Mouse (Mus musculus) limb, embryonic 13.5 days (tissue): Measurements from ENCODE around the gene Otop2. TPM values are rescaled to one million over a fixed set of nuclear protein-coding genes. Genes with fewer than 3 reads are reported as not detected.

Experiments used
- ATAC-seq: fragments of 200-750 bp; cut with Nextera tagmentation; 2 replicates; pipeline ENCODE4 v1.8.0; 2017; ENCODE audit warnings: low read depth, moderate number of reproducible peaks, moderate TSS enrichment; ENCODE audit not compliant: low FRiP score
- H3K27ac ChIP-seq: fragments of 300-500 bp; sonication (generic); 2 replicates; pipeline ENCODE4 v1.5.1; 2015; ENCODE audit warnings: inconsistent platforms, mild to moderate bottlenecking, moderate library complexity
- H3K27me3 ChIP-seq: fragments of 300-500 bp; sonication (generic); 2 replicates; pipeline ENCODE4 v1.6.1; 2015; ENCODE audit warnings: mild to moderate bottlenecking, inconsistent platforms
- H3K36me3 ChIP-seq: fragments of 300-500 bp; sonication (generic); 2 replicates; pipeline ENCODE4 v1.6.1; 2015; ENCODE audit warnings: inconsistent platforms, mild to moderate bottlenecking, moderate library complexity
- H3K4me1 ChIP-seq: fragments of 300-500 bp; sonication (generic); 2 replicates; pipeline ENCODE4 v1.6.1; 2015; ENCODE audit warnings: inconsistent platforms
- H3K4me2 ChIP-seq: fragments of 300-500 bp; sonication (generic); replicated peaks from 2 replicates; pipeline ENCODE4 v1.6.1; 2015; ENCODE audit warnings: inconsistent platforms, mild to moderate bottlenecking, moderate library complexity
- H3K4me3 ChIP-seq: fragments of 300-500 bp; sonication (generic); 2 replicates; pipeline ENCODE4 v1.5.1; 2015; ENCODE audit warnings: moderate library complexity, mild to moderate bottlenecking, inconsistent platforms
- H3K9ac ChIP-seq: fragments of 300-500 bp; sonication (generic); 2 replicates; pipeline ENCODE4 v1.6.1; 2015; ENCODE audit warnings: mild to moderate bottlenecking, inconsistent platforms
- H3K9me3 ChIP-seq: fragments of 300-500 bp; sonication (generic); 2 replicates; pipeline ENCODE4 v1.6.1; 2016; ENCODE audit warnings: inconsistent platforms
- WGBS: fragments of 180-500 bp; shearing (Covaris S2); methylation state at CpG from one replicate; pipeline ENCODE4 v1.1.7; 2015; 5-methylcytosine and 5-hydroxymethylcytosine counted together
- polyA plus RNA-seq: library from polyadenylated mRNA; unstranded; fragments of >200 nt; fragmentation: Nextera tagmentation; extraction: Ambion mirVana; gene quantifications from 2 replicates; pipeline ENCODE4 v1.2.1, GENCODE M21; 2015

Gene Otop2
- polyA plus RNA-seq, 1 experiment from 2014 or later = not detected

DNA sequence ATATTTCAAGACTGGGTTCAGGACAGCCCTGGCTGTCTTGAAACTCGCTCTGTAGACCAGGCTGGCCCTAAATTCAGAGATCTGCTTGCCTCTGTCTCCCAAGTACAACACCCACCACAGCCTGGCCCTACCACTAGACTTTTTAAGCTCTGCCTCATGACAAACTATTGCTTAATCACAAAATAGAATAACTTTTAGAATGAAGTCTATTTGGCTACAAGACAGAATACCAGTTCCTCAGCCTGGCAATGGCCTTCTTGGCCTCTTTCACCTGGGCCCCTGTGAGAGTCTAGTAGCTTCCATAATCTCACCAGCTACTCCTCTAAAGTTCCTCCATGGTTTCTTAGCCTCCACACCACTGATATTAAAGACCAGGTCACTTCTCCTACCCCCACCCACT, 16.6 kb upstream of the Otop2 start:
- H3K36me3 ChIP-seq = no peaks in the 10 kb centered on the region
- ATAC-seq = no peak
- no peaks in the 10 kb centered on the region for H3K9me3 ChIP-seq
- 78% methylated on average over 1 of the region's 1 CpGs for WGBS
- H3K27me3 ChIP-seq = peaks cover 9% of the 10 kb centered on the region
- H3K4me2 ChIP-seq = no peak overlapping the region
- no peak overlapping the region for H3K27ac ChIP-seq
- no peak overlapping the region for H3K9ac ChIP-seq
- no peak overlapping the region for H3K4me3 ChIP-seq
- no peaks in the 10 kb centered on the region for H3K4me1 ChIP-seq

DNA sequence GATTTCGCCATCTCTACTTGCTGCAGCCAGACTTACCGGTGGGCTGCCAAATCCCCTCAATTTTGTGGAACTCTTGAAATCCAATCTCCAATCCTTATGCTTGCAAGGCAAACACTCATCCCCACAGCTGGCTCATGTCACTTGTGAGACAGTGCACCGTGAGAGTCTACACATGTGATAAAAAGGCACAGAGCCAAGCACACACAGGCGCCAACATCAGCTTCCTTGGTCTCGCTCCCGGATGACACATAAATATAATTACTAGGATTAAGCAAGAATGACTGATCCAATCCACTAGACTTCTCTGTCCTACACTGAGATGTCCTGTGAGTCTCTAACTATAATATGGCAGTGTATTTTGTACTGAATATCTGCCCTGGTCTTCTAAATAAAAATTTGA, 16.0 kb upstream of the Otop2 start:
- no peaks in the 10 kb centered on the region for H3K4me1 ChIP-seq
- peaks cover 15% of the 10 kb centered on the region for H3K27me3 ChIP-seq

DNA sequence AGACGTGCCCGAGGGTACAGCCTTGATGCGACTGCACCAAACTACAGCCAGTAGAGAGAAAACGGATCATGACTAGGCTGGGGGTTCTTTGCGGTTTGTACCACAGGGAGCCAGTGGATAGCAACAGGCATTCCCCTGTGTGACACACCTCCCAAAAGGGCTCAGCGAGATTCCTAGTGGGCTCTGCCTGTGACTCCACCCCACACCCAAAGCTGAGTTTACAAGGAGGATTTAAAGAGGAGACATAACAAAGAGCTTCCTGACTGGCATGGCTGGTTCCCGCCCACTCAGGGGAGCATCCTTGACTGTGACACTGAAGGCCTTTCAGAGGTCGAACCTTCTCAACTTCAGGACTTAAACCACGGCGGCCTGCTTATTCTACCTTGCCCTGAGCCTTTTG, 15.5 kb upstream of the Otop2 start:
- ATAC-seq = no peak
- 77% methylated on average over 10 of the region's 10 CpGs for WGBS
- no peak overlapping the region for H3K9ac ChIP-seq

More for the DNA sequence above, 16.0 kb upstream of the Otop2 start:
- H3K4me3 ChIP-seq = no peak overlapping the region
- H3K9ac ChIP-seq = no peak overlapping the region
- ATAC-seq = no peak
- no peaks in the 10 kb centered on the region for H3K36me3 ChIP-seq
- H3K9me3 ChIP-seq = no peaks in the 10 kb centered on the region
- no peak overlapping the region for H3K27ac ChIP-seq
- H3K4me2 ChIP-seq = no peak overlapping the region
- WGBS = 86% methylated on average over 6 of the region's 6 CpGs

DNA sequence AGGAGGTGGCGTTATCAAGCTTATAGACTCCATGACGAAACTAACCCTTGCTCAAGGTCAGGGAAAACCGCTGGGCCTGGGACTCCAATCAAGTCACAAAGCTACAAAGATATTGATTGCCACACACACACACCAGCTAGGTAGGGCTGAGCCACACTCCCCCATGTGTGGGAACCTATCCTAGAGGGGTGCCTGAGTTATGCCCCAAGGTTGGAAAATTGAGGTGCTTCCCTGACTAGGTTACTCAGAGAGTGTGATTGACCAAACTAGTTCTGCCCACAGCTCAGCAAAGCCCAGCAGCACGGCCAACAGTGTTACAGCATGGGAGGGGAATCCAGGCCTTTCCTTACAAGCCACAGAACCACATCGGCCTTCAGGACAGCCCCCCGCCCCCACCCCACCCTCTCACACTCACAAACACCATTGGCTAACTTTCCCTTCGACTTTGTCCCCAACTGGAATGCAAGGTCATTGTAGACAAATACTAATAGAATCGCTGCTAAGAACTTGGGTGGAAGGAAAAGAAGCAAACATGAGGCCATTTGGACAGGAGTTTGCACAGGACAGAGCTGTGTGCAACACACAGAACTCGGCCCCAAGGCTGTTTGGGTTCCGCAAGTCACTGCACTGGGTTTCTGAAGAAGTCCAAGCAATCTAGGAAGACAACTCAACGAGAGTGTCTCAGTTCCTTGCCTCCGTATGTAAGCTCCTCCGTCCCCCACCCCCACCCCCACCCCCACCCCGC, 14.2 kb upstream of the Otop2 start:
- WGBS = 65% methylated on average over 14 of the region's 14 CpGs
- peaks cover 34% of the 10 kb centered on the region for H3K27me3 ChIP-seq

More for the DNA sequence above, 15.5 kb upstream of the Otop2 start:
- Histone ChIP-seq H3K4me1 (no peaks in the 10 kb centered on the region), H3K4me2 (no peak overlapping the region), H3K27me3 (peaks cover 21% of the 10 kb centered on the region), H3K4me3 (no peak overlapping the region), H3K27ac (no peak overlapping the region), H3K36me3 (no peaks in the 10 kb centered on the region), H3K9me3 (no peaks in the 10 kb centered on the region)

DNA sequence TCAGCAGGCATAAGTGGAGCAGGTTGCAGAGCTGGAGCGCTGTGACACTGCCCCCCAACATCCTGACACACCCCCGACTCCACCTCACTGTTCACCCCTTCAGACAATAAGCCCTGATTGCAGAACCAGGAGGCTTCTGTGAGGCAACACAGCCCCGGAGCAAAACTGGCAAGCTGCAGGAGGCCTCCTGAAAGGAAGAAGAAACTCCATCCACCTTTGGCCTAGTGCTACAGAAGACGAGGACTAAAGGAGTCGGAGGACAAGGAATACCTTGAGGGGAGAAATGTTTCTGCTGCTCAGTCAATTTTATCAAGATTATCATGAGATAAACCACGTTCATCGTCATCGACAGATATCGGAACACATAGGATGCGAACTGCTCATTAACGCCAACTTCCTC, 11.0 kb upstream of the Otop2 start:
- Histone ChIP-seq H3K9ac (no peak overlapping the region), H3K9me3 (no peaks in the 10 kb centered on the region), H3K27me3 (peaks cover 56% of the 10 kb centered on the region), H3K27ac (no peak overlapping the region), H3K4me3 (no peak overlapping the region), H3K4me1 (peaks cover 3% of the 10 kb centered on the region; the same call in 1 of the 2 replicates), H3K4me2 (no peak overlapping the region), H3K36me3 (no peaks in the 10 kb centered on the region)
- 88% methylated on average over 11 of the region's 11 CpGs for WGBS
- ATAC-seq = no peak

More for the DNA sequence above, 14.2 kb upstream of the Otop2 start:
- Histone ChIP-seq H3K36me3 (no peaks in the 10 kb centered on the region), H3K4me1 (peaks cover 3% of the 10 kb centered on the region; the same call in 1 of the 2 replicates), H3K27ac (no peak overlapping the region), H3K9me3 (no peaks in the 10 kb centered on the region), H3K4me2 (no peak overlapping the region), H3K4me3 (no peak overlapping the region), H3K9ac (no peak overlapping the region)
- ATAC-seq = no peak

DNA sequence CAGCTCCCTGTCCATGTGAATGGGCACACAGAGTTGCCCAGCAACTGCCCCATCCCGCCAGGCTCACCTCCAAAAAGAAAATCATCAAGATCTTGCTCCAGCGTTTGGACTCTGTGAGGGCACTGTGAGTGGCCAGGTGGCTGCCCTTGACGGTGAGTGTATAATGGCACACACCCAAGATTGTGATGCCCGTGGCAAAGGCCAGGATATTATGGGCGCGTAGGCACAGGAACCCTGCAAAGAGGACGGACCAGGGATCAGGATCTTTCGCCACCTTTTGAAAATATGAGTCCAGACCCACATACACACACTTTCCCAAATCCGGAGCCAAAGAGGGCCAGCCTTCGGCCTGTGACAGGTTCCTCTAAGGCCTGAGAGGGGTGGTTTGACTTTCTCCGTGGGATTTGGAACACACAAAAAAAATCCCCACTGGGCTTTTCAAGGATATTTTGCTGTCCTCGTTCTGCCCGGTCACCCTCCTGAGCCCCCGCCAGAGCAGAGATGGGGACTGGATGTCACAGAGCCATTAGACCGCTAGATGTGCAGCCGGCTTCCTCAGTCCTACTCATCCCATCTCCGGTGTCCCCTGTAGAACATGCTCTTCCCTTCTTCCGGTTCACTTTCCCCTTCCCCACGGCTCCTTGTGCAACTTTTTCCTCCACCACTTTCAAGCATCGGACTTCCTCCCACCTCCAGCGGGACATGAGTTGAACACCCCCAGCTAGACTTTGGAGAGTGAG, 10.3 kb upstream of the Otop2 start:
- Histone ChIP-seq H3K4me3 (peak overlapping the region; percentile 51), H3K27me3 (peaks cover 56% of the 10 kb centered on the region), H3K36me3 (no peaks in the 10 kb centered on the region), H3K27ac (no peak overlapping the region), H3K9me3 (no peaks in the 10 kb centered on the region), H3K4me1 (peaks cover 3% of the 10 kb centered on the region; the same call in 1 of the 2 replicates), H3K4me2 (peak overlapping the region; percentile 86), H3K9ac (peak overlapping the region; percentile 63; the same call in 1 of the 2 replicates)
- ATAC-seq = no peak
- 60% methylated on average over 21 of the region's 21 CpGs for WGBS

DNA sequence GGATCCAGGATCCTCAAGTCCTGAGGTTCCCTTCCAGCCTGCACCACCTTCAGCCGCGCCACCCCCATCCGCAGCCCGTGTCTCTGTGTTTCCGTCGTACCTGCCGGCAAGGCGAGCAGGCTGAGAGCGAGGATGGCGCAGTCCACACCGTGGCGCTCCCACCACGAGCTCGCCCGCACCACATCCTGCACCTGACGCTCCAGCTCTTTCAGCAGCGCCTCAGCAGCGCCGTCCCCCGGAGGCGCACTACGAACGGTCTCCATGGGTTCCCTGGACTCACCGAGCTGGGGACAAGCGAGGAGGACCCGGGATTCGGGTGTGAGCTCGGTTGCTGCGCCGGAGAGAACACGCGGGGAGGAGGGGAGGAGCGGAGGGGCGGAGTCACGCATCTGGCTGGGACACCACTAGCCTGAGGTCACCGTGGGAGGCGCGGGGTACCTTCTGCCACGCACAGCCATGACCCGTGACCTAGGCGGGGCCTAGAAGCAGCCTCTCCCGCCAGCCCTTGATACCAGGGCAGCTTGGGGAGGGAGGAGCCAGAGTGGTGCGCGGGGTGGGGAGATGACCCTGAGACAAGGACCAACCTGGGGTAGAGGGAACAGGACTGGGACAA, 9.6 kb upstream of the Otop2 start, which contains the start of gene Fads6:
Fads6 (minus strand) TSS at position 450 of the 613 bp plus-strand sequence.
- H3K36me3 ChIP-seq = no peaks in the 10 kb centered on the region
- peak; percentile 44; the same call in 1 of the 2 replicates for ATAC-seq
- peaks cover 3% of the 10 kb centered on the region; the same call in 1 of the 2 replicates for H3K4me1 ChIP-seq
- H3K4me3 ChIP-seq = peak within 1 kb of the TSS; percentile 51
- WGBS = under 1% methylated on average over 44 of the region's 44 CpGs
- peak within 1 kb of the TSS; percentile 86 for H3K4me2 ChIP-seq
- no peaks in the 10 kb centered on the region for H3K9me3 ChIP-seq
- peak within 1 kb of the TSS; percentile 63 for H3K9ac ChIP-seq
- no peak within 1 kb of the TSS for H3K27ac ChIP-seq
- peaks cover 56% of the 10 kb centered on the region for H3K27me3 ChIP-seq

DNA sequence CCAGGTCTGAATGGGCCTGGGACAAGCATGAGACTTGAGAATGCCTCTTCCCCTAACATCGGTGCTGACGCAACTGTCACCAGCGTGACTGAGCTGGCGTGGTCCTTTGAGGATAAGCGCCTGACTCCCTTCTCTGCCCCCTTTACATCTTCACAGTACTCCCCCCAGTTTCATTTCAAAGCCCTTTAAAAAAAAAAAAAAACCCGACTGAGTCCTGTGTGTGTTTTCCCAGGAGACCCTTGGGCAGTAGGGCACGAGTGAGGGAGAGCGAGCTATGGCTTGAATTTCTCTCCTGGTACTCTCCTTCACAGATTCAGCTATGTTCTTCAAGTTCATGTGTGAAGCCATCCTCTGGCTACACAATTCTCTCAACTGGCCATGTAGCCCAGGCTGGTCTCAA, 8.8 kb upstream of the Otop2 start:
- WGBS = 61% methylated on average over 8 of the region's 8 CpGs
- H3K9ac ChIP-seq = no peak overlapping the region
- no peak overlapping the region for H3K4me3 ChIP-seq
- no peaks in the 10 kb centered on the region for H3K36me3 ChIP-seq
- no peak overlapping the region for H3K27ac ChIP-seq
- peaks cover 57% of the 10 kb centered on the region for H3K27me3 ChIP-seq
- H3K4me2 ChIP-seq = no peak overlapping the region
- H3K4me1 ChIP-seq = peaks cover 3% of the 10 kb centered on the region; the same call in 1 of the 2 replicates
- no peaks in the 10 kb centered on the region for H3K9me3 ChIP-seq
- no peak for ATAC-seq

DNA sequence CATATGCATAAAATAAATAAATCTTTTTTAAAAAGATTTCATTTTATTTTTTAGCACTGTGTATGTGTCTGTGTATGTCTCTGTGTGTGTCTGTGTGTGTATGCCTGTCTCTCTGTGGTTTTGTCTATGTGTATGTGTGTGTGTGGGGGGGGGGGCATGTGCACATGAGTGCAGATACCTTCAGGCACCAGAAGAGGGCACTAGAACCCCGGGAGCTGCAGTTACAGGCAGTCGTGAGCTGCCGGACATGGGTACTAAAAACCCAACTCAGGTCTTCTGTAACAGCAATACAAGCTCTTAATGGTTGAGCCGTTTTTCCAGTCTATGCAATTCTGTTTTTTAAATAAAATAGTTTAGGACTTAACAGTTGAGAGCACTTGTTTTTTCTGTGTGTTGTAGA, 6.2 kb upstream of the Otop2 start:
- Histone ChIP-seq H3K9ac (no peak overlapping the region), H3K4me3 (no peak overlapping the region), H3K9me3 (no peaks in the 10 kb centered on the region), H3K36me3 (no peaks in the 10 kb centered on the region), H3K4me2 (no peak overlapping the region), H3K27ac (no peak overlapping the region), H3K4me1 (peaks cover 3% of the 10 kb centered on the region; the same call in 1 of the 2 replicates), H3K27me3 (peaks cover 49% of the 10 kb centered on the region)
- 80% methylated on average over 4 of the region's 4 CpGs for WGBS
- ATAC-seq = no peak

DNA sequence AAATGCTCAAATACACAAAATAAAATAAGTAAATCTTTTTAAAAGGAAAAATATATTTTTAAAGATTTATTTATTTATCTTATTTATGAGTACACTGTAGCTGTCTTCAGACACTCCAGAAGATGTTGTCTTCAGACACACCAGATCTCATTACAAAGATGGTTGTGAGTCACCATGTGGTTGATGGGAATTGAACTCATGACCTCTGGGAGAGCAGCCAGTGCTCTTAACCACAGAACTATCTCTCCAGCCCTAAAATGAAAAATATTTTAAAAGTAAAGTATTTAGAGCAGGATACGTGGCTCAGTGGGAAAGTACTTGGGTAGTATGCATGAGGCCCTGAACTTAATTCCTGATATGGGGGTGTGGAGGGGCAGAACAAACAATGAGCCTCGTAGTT, 5.6 kb upstream of the Otop2 start:
- Histone ChIP-seq H3K4me2 (no peak overlapping the region), H3K9ac (no peak overlapping the region), H3K36me3 (no peaks in the 10 kb centered on the region), H3K4me3 (no peak overlapping the region), H3K27me3 (peaks cover 46% of the 10 kb centered on the region), H3K27ac (no peak overlapping the region), H3K9me3 (no peaks in the 10 kb centered on the region), H3K4me1 (peaks cover 3% of the 10 kb centered on the region; the same call in 1 of the 2 replicates)
- 87% methylated on average over 2 of the region's 2 CpGs for WGBS
- ATAC-seq = no peak

DNA sequence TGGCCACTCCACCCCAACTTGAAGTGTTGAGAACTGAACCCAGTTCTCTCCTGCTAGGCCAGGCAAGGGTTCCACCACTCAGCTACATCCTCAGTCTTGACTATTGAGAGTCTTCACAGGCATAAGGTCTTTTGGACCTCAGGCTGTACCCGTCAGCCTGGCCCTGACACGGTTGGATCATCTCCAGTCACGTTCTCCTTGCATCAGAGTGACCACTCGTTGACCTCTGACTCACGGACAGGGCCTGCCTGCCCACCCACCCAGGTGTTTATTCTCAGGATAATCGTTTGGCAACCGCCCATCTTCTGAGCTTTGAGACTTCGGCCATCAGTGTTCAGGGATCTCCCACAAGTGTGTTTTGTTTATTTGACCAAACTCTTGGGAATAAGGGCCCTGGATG, 3.8 kb upstream of the Otop2 start:
- 63% methylated on average over 8 of the region's 8 CpGs for WGBS
- H3K9me3 ChIP-seq = no peaks in the 10 kb centered on the region
- H3K4me3 ChIP-seq = no peak overlapping the region
- peaks cover 42% of the 10 kb centered on the region for H3K27me3 ChIP-seq
- H3K36me3 ChIP-seq = no peaks in the 10 kb centered on the region
- ATAC-seq = no peak
- H3K9ac ChIP-seq = no peak overlapping the region
- no peak overlapping the region for H3K27ac ChIP-seq
- H3K4me2 ChIP-seq = no peak overlapping the region
- no peaks in the 10 kb centered on the region for H3K4me1 ChIP-seq

DNA sequence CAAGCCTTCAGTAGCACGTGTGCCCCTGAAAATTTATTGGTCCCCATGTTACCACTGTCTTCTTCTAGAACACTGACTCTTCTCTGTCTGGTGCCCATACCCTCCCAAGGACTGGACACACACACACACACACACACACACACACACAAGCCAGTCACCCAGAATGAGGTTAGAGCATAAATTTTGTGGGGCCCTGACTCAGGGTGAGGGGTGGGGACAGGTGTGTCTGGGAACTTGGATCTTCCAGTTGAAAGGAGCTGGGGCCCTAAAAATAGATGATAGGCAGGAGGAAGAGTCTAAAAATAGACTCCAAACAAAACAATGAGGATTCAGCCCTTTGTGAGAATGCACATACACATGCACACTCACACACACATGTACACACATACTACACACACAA, 1.8 kb downstream of the Otop2 start:
- no peaks in the 10 kb centered on the region for H3K36me3 ChIP-seq

More for the DNA sequence above, 1.8 kb downstream of the Otop2 start:
- Histone ChIP-seq H3K9ac (no peak overlapping the region), H3K9me3 (no peaks in the 10 kb centered on the region), H3K4me2 (no peak overlapping the region), H3K4me1 (no peaks in the 10 kb centered on the region), H3K27me3 (peaks cover 46% of the 10 kb centered on the region), H3K4me3 (no peak overlapping the region), H3K27ac (no peak overlapping the region)
- ATAC-seq = no peak
- 63% methylated on average over 1 of the region's 1 CpGs for WGBS
